Mouse (Mus musculus) kidney, embryonic 15.5 days (tissue): ENCODE measurements around the gene Fry. TPM values are rescaled to one million over a fixed set of nuclear protein-coding genes. Genes with fewer than 3 reads are reported as not detected.

ENCODE experiments used
- ATAC-seq: fragments of 200-750 bp; cut with Nextera tagmentation; replicated peaks from 2 replicates; pipeline ENCODE4 v1.8.0; 2017; ENCODE audit warnings: moderate TSS enrichment; ENCODE audit not compliant: low FRiP score
- H3K27ac ChIP-seq: fragments of 300-500 bp; sonication (generic); 2 replicates; pipeline ENCODE4 v1.5.1; 2015; ENCODE audit warnings: mild to moderate bottlenecking, inconsistent platforms
- H3K27me3 ChIP-seq: fragments of 300-500 bp; sonication (generic); 2 replicates; pipeline ENCODE4 v1.6.1; 2015; ENCODE audit warnings: inconsistent platforms
- H3K36me3 ChIP-seq: fragments of 300-500 bp; sonication (generic); 2 replicates; pipeline ENCODE4 v1.6.1; 2015; ENCODE audit warnings: inconsistent platforms
- H3K4me1 ChIP-seq: fragments of 300-500 bp; sonication (generic); 2 replicates; pipeline ENCODE4 v1.6.1; 2015; ENCODE audit warnings: inconsistent platforms
- H3K4me2 ChIP-seq: fragments of 300-500 bp; sonication (generic); 2 replicates; pipeline ENCODE4 v1.6.1; 2015; ENCODE audit warnings: moderate library complexity, mild to moderate bottlenecking, inconsistent platforms
- H3K4me3 ChIP-seq: fragments of 300-500 bp; sonication (generic); replicated peaks from 2 replicates; pipeline ENCODE4 v1.5.1; 2015; ENCODE audit warnings: mild to moderate bottlenecking, inconsistent platforms
- H3K9ac ChIP-seq: fragments of 300-500 bp; sonication (generic); 2 replicates; pipeline ENCODE4 v1.6.1; 2015; ENCODE audit warnings: mild to moderate bottlenecking, inconsistent platforms
- H3K9me3 ChIP-seq: fragments of 300-500 bp; sonication (generic); replicated peaks from 2 replicates; pipeline ENCODE4 v1.6.1; 2016; ENCODE audit warnings: inconsistent platforms
- WGBS: fragments of 180-500 bp; shearing (Covaris S2); methylation state at CpG from one replicate; pipeline ENCODE4 v1.1.7; 2015; ENCODE audit warnings: mixed read lengths; 5-methylcytosine and 5-hydroxymethylcytosine counted together
- polyA plus RNA-seq: library from polyadenylated mRNA; unstranded; fragments of >200 nt; fragmentation: Nextera tagmentation; extraction: Ambion mirVana; gene quantifications from 2 replicates; pipeline ENCODE4 v1.2.1, GENCODE M21; 2015

Gene Fry
- polyA plus RNA-seq, 1 experiment from 2014 or later: 8.3 TPM

DNA sequence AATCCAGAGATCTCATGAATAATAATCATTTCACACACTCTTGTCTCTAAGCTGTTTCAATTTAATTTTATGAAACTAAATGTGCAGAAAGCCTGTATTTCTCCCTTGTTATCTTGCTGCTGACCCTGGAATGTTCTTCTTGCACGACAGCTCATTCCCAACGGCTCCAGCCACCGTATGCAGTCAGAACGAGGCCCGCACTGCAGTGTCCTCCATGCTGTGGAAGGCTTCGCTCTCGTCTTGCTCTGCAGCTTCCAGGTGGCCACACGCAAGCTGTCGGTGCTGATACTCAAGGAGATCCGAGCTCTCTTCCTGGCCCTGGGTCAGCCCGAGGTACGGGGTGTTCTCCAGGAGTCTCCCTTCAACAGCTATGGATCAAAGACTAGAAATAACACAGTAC lies 270.2 kb downstream of the Fry start:
- Histone ChIP-seq H3K27me3 (no peaks in the 10 kb centered on the region), H3K27ac (no peak overlapping the region), H3K4me1 (peaks cover 19% of the 10 kb centered on the region), H3K9me3 (0 out of 2 replicates have a peak, but pooled peaks cover 2% of the 10 kb centered on the region), H3K36me3 (peaks cover 2% of the 10 kb centered on the region), H3K4me2 (no peak overlapping the region), H3K4me3 (no peak overlapping the region), H3K9ac (no peak overlapping the region)
- 85% methylated on average over 12 of the region's 12 CpGs for WGBS
- no peak for ATAC-seq

DNA sequence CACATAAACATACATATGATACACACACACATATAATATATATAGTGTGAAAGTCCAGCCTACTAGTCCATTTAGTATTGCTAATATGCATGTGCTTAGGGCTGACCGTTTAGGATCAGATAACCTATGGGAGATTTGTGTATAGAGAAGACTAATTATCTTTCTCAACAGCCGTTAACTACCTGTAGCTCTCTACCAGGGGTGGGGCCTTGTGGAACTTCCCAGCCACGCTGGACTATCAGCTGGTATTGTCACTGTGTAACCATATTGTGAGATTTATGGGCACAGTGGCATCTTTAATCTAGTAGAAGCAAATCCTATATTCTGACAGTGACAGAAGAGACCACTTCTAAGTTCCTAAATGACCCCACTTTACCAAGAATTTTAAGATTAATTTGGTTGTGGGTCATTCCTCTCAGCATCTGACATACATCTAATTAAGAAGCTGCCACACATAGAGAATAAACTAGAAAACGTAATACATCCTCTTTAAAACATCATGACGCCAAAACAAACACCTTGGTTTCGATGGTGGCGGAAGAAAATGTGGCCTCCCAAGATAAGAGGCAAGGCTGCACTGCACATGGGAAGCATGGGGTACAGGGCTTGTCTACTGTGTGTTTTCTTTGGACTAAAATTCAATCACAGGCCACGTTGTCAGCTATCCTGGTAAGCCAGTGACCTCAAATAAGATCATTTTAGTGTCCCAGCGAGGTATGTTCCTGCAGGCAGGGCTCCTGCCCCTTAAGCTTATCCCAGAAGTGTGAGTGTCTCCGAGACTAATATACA lies 271.3 kb downstream of the Fry start:
- Histone ChIP-seq H3K4me3 (no peak overlapping the region), H3K27ac (0 out of 2 replicates have a peak overlapping the region, but pooled peaks have one; percentile 45), H3K9ac (no peak overlapping the region), H3K4me1 (peaks cover 15% of the 10 kb centered on the region), H3K9me3 (0 out of 2 replicates have a peak, but pooled peaks cover 7% of the 10 kb centered on the region), H3K36me3 (peaks cover 13% of the 10 kb centered on the region), H3K4me2 (no peak overlapping the region), H3K27me3 (no peaks in the 10 kb centered on the region)
- ATAC-seq: no peak
- 46% methylated on average over 10 of the region's 10 CpGs for WGBS

DNA sequence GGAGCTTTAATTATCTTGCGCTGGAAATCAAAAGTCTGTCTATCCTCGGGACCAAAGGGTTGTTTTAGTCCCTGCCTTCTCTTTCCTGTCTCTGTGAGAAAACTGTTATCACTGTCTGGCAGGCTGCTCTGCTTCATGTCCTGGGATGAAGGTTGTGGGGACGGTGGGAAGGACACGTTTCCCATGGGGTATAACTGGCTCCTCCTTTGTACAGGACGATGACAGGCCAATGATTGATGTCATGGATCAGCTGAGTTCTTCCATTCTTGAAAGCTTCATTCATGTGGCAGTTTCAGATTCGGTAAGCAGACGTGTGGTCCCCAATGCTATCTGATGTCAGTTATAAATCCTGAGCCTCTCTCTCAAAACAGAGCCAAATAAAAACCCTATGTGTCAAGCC lies 272.0 kb downstream of the Fry start:
- ATAC-seq: no peak
- H3K27me3 ChIP-seq: no peaks in the 10 kb centered on the region
- WGBS: 28% methylated on average over 7 of the region's 7 CpGs
- 0 out of 2 replicates have a peak, but pooled peaks cover 7% of the 10 kb centered on the region for H3K9me3 ChIP-seq
- peaks cover 10% of the 10 kb centered on the region for H3K4me1 ChIP-seq
- H3K4me3 ChIP-seq: no peak overlapping the region
- H3K36me3 ChIP-seq: peaks cover 18% of the 10 kb centered on the region
- H3K4me2 ChIP-seq: no peak overlapping the region
- no peak overlapping the region for H3K9ac ChIP-seq
- 0 out of 2 replicates have a peak overlapping the region, but pooled peaks have one; percentile 45 for H3K27ac ChIP-seq

DNA sequence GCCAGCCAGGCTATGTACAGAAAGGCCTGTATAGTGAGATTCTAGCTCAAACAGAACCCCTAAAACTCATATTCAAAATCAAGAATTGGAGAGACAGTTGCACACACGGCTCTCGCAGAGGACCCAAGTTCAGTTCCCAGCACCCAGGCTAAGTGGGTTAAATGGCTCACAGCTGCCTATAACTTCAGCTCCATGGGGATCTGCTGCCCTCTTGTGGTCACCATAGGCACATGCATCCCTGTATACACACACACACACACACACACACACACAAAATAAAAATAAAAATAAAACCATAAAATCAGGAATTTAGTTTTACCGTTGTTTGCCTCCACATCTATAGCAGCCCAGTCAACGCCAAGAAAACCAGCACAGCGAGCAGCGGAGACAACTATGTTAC lies 276.2 kb downstream of the Fry start:
- Histone ChIP-seq H3K27ac (no peak overlapping the region), H3K9ac (no peak overlapping the region), H3K27me3 (no peaks in the 10 kb centered on the region), H3K36me3 (peaks cover 18% of the 10 kb centered on the region), H3K9me3 (0 out of 2 replicates have a peak, but pooled peaks cover 7% of the 10 kb centered on the region), H3K4me2 (no peak overlapping the region), H3K4me1 (peaks cover 6% of the 10 kb centered on the region; the same call in 1 of the 2 replicates), H3K4me3 (no peak overlapping the region)
- 99% methylated on average over 6 of the region's 6 CpGs for WGBS
- ATAC-seq: no peak

DNA sequence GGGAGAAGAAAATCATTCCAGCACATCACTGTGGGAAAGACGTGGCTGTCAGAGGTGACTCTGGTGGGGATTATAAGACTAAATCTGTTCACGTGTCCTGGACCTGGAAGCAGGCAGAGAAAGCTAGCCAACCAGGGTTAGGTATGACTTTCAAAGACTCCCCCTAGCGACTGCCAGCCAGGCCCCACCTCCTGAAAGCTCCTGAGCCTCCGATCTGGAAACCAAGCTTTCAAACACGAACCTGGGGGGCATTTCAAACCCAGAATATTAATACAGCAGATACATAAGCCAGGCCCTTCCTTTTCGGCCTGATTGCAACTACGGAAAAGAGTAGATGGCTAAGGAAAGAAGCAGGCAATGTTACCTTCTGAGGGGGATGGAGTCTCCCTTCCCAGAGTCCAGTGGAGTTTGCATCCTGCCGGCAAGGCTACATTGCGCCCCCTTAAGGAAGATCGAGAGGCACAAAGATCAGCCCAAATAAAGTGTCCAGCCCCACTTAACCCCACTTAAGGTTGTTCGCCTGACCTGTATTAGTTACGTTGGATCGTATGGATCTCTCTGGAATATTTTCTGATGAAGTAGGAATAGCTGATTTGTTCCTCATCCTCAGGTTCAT lies 284.5 kb downstream of the Fry start:
- peaks cover 12% of the 10 kb centered on the region; the same call in 1 of the 2 replicates for H3K36me3 ChIP-seq
- H3K27ac ChIP-seq: no peak overlapping the region
- 40% methylated on average over 13 of the region's 13 CpGs for WGBS
- no peak overlapping the region for H3K4me3 ChIP-seq
- H3K27me3 ChIP-seq: no peaks in the 10 kb centered on the region
- no peak; the same call in 1 of the 2 replicates for ATAC-seq
- H3K9me3 ChIP-seq: no peaks in the 10 kb centered on the region
- H3K9ac ChIP-seq: no peak overlapping the region
- peaks cover 7% of the 10 kb centered on the region; the same call in 1 of the 2 replicates for H3K4me1 ChIP-seq
- peak overlapping the region; percentile 32 for H3K4me2 ChIP-seq

DNA sequence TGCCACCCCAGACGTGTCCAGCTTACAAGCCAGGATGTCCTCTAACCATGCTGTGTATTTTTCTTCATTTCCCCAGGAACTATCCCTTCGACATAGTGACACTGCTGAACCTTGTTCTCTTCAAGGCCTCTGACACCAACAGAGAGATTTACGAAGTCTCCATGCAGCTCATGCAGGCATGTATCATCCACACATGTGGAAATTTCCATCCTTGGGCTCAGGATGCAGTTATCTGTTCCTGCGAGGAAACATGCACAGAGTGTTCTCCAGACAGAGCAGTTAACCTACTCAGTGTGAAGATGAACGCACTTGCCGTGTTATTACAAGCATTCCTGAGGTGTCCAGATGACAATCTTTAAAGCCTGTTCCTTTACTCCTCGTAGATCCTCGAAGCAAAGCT lies 286.4 kb downstream of the Fry start:
- H3K9me3 ChIP-seq: no peaks in the 10 kb centered on the region
- no peaks in the 10 kb centered on the region for H3K27me3 ChIP-seq
- no peak overlapping the region for H3K4me2 ChIP-seq
- 53% methylated on average over 8 of the region's 8 CpGs for WGBS
- no peak overlapping the region for H3K27ac ChIP-seq
- peaks cover 17% of the 10 kb centered on the region for H3K4me1 ChIP-seq
- no peak overlapping the region for H3K9ac ChIP-seq
- H3K4me3 ChIP-seq: no peak overlapping the region
- no peak for ATAC-seq
- H3K36me3 ChIP-seq: peaks cover 12% of the 10 kb centered on the region; the same call in 1 of the 2 replicates

DNA sequence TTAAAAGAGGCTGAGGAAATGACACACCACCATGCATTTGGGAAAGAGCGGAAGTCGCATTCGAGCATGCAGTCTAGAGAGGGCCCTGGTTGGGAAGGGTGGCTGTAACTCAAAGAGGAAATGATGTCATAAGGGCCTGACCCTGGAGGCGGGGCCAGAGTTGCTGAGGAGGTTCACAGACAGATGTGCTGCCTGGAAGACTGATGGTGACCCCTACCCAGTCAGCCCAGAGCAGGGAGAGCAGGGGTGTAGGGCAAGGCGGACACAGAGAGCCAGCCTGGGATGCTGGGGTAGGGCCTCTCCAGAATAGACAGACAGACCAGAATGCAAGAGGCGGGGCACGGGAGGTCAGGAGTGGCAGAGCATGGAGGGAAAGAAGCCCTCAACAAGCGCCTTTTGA lies 290.5 kb downstream of the Fry start:
- no peaks in the 10 kb centered on the region for H3K27me3 ChIP-seq
- H3K4me3 ChIP-seq: no peak overlapping the region
- WGBS: 59% methylated on average over 8 of the region's 8 CpGs
- H3K36me3 ChIP-seq: no peaks in the 10 kb centered on the region
- peak overlapping the region; percentile 31; the same call in 1 of the 2 replicates for H3K4me2 ChIP-seq
- peaks cover 21% of the 10 kb centered on the region for H3K4me1 ChIP-seq
- ATAC-seq: peak; percentile 77
- peak overlapping the region; percentile 85 for H3K27ac ChIP-seq
- H3K9me3 ChIP-seq: no peaks in the 10 kb centered on the region
- H3K9ac ChIP-seq: no peak overlapping the region

DNA sequence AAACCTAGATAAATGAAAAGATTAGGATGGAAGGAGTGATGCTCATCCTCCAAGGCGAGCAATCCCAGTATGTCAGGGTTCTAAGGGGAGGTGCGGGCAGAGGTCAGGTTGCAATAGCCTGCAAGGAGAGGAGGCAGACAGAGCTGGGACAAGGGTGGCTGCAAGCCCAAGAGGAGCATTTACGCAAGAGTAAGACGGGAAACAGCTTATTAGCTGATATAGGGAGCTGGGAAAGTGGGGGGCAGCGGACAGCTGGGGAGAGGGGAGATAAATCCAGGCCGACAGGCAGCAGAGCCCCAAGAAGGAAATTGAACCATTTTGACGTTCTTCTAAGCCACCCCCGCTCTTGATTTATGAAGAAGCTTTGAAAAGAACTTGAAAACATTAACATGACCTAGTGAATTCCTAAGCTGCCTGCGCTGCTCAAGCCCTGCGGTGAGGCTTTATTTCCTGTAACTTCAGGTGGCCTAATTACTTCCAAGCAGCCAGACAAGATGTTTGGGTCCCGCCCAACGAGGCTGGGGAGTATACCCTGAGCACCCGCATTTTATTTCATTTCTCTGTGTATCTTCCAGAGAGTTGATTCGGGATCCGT lies 291.1 kb downstream of the Fry start:
- H3K4me2 ChIP-seq: peak overlapping the region; percentile 31
- 19% methylated on average over 15 of the region's 15 CpGs for WGBS
- peak; percentile 62 for ATAC-seq
- H3K9me3 ChIP-seq: no peaks in the 10 kb centered on the region
- H3K4me3 ChIP-seq: no peak overlapping the region
- no peaks in the 10 kb centered on the region for H3K27me3 ChIP-seq
- H3K27ac ChIP-seq: peak overlapping the region; percentile 85
- peaks cover 3% of the 10 kb centered on the region for H3K36me3 ChIP-seq
- H3K9ac ChIP-seq: no peak overlapping the region
- H3K4me1 ChIP-seq: peaks cover 21% of the 10 kb centered on the region

DNA sequence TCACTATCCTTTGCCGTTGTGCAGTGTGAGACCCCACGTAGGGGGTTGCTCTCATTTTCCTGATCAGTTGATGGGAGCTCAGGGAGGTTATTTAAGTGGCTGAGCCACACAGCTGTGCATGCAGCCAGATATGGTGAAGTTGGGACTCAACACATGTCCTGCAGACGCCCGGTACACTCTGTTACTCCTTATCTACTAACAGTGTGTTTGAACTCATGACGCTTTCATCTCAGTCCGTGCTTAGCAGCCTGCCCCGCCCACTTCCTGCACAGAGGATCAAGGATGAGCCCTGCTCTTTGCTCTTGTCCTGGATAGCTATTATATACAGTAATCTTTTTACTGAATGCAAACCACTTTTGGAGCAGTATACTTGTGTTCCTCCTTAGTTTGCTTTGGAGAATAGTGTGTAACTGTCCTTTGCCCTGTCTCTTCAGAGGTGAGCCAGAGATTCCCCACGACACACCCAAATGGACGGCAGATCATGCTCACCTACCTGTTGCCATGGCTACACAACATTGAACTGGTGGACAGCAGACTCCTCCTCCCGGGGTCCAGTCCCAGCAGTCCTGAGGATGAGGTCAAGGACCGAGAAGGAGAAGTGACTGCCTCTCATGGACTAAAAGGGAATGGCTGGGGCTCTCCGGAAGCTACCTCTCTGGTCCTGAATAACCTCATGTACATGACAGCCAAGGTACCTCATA lies 294.5 kb downstream of the Fry start:
- ATAC-seq: no peak

DNA sequence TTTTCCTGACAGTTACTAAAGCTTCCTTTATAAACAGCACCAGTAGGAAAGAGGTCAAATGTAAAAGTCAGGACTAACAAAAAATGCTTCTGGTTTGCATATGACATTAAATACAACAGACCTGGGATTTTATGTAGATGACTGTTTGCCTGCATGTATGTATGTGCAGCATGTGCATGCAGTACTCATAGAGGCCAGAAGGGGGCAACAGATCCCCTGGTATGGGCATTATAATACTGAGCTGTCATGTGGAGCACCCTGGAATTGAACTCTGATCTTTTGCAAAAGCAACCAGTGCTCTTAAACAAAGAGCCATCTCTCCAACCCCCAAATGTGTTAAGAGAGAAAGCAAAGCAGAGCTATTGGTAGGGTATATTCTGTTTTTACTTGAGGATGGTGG lies 296.4 kb downstream of the Fry start:
- H3K4me2 ChIP-seq: no peak overlapping the region
- ATAC-seq: no peak
- H3K36me3 ChIP-seq: peaks cover 25% of the 10 kb centered on the region
- H3K27ac ChIP-seq: no peak overlapping the region
- no peak overlapping the region for H3K9ac ChIP-seq
- no peak overlapping the region for H3K4me3 ChIP-seq
- peaks cover 11% of the 10 kb centered on the region for H3K4me1 ChIP-seq
- no peaks in the 10 kb centered on the region for H3K9me3 ChIP-seq
- no peaks in the 10 kb centered on the region for H3K27me3 ChIP-seq

More for the DNA sequence above, 294.5 kb downstream of the Fry start:
- H3K36me3 ChIP-seq: peaks cover 21% of the 10 kb centered on the region
- 79% methylated on average over 12 of the region's 12 CpGs for WGBS
- no peaks in the 10 kb centered on the region for H3K9me3 ChIP-seq
- no peak overlapping the region for H3K27ac ChIP-seq
- H3K27me3 ChIP-seq: no peaks in the 10 kb centered on the region
- H3K4me1 ChIP-seq: peaks cover 17% of the 10 kb centered on the region
- H3K9ac ChIP-seq: no peak overlapping the region
- H3K4me2 ChIP-seq: no peak overlapping the region
- no peak overlapping the region for H3K4me3 ChIP-seq

DNA sequence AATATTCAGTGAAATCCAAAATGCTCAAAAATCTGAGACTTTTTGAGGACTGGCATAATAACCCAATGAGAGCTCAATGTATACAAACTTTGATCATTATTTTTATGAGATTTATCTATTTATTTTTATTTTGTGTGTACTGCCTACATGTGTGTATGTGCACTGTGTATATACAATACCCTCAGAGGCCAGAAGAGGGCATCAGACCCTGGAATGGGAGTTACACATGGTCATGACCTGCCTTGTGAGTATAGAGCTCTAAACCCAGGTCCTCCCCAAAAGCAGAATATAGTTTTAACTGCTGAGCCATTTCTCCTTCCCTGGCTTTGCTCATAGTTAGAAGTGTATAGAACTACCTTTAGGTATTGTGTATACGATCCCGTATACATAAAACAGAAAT lies 298.8 kb downstream of the Fry start:
- ATAC-seq: no peak
- H3K36me3 ChIP-seq: peaks cover 25% of the 10 kb centered on the region
- no peak overlapping the region for H3K9ac ChIP-seq
- H3K27ac ChIP-seq: no peak overlapping the region
- WGBS: 96% methylated on average over 2 of the region's 2 CpGs
- H3K9me3 ChIP-seq: no peaks in the 10 kb centered on the region
- H3K4me2 ChIP-seq: no peak overlapping the region
- peaks cover 7% of the 10 kb centered on the region; the same call in 1 of the 2 replicates for H3K4me1 ChIP-seq
- H3K4me3 ChIP-seq: no peak overlapping the region
- no peaks in the 10 kb centered on the region for H3K27me3 ChIP-seq
